Mouse (Mus musculus) MEL-GATA-1-ER (cell line): ENCODE measurements around the gene Ncoa7.
"Not testable (repeated sequence)": the region's sequence is repeated elsewhere in the genome, so short reads cannot be mapped to it uniquely, and the experiment has no call there.

Experiments
- DNase-seq: peaks from one replicate; pipeline ENCODE4 v3.0.0-alpha.2; 2012; ENCODE audit warnings: low read depth; ENCODE audit errors: extremely low read depth

Ncoa7 gene

GRCm38 (mm10) chr10:30788340-30788721 is 14.8 kb downstream of the Ncoa7 start:
- DNase-seq = no peak

- DNase-seq = peak; percentile 56
These were observed 15.3 kb downstream of the Ncoa7 start for GRCm38 (mm10) chr10:30787684-30788339.

- no peak for DNase-seq
These were observed 16.9 kb downstream of the Ncoa7 start for GRCm38 (mm10) chr10:30786103-30786754.

GRCm38 (mm10) chr10:30780921-30781320 is 22.2 kb downstream of the Ncoa7 start:
- not testable (repeated sequence) for DNase-seq

- no peak for DNase-seq
These were observed 24.9 kb downstream of the Ncoa7 start for GRCm38 (mm10) chr10:30778240-30778639.

- no peak for DNase-seq
These were observed 27.1 kb downstream of the Ncoa7 start for GRCm38 (mm10) chr10:30775987-30776386.

GRCm38 (mm10) chr10:30775568-30775967 is 27.6 kb downstream of the Ncoa7 start:
- no peak for DNase-seq

GRCm38 (mm10) chr10:30774396-30774795 is 28.7 kb downstream of the Ncoa7 start:
- no peak for DNase-seq

- no peak for DNase-seq
These were observed 29.9 kb downstream of the Ncoa7 start for GRCm38 (mm10) chr10:30773181-30773580.

GRCm38 (mm10) chr10:30771417-30772158 is 31.5 kb downstream of the Ncoa7 start:
- no peak for DNase-seq

GRCm38 (mm10) chr10:30768820-30769219 is 34.3 kb downstream of the Ncoa7 start:
- no peak for DNase-seq

GRCm38 (mm10) chr10:30768250-30768649 is 34.9 kb downstream of the Ncoa7 start:
- DNase-seq = no peak

GRCm38 (mm10) chr10:30763179-30763770 is 39.9 kb downstream of the Ncoa7 start:
- peak; percentile 86 for DNase-seq

GRCm38 (mm10) chr10:30762284-30762964 is 40.7 kb downstream of the Ncoa7 start:
- no peak for DNase-seq

GRCm38 (mm10) chr10:30759360-30760147 is 43.6 kb downstream of the Ncoa7 start:
- DNase-seq = no peak

- no peak for DNase-seq
These were observed 47.1 kb downstream of the Ncoa7 start for GRCm38 (mm10) chr10:30756064-30756463.

- DNase-seq = peak; percentile 86
These were observed 48.2 kb downstream of the Ncoa7 start for GRCm38 (mm10) chr10:30754825-30755457.

- no peak for DNase-seq
These were observed 49.0 kb downstream of the Ncoa7 start for GRCm38 (mm10) chr10:30754082-30754481.

GRCm38 (mm10) chr10:30752485-30752884 is 50.6 kb downstream of the Ncoa7 start:
- DNase-seq = no peak

- peak; percentile 56 for DNase-seq
These were observed 51.5 kb downstream of the Ncoa7 start for GRCm38 (mm10) chr10:30751586-30751985.
